Mouse (Mus musculus) thymus, adult 2 months (tissue): ENCODE data around the gene Zfp280b.

ENCODE experiments used
- CTCF ChIP-seq: fragments of 200-500 bp; IDR thresholded peaks from 2 replicates; pipeline ENCODE4 v1.5.1; 2012; ENCODE audit warnings: mild to moderate bottlenecking, control low read depth, low read length, moderate library complexity, borderline replicate concordance; ENCODE audit not compliant: control insufficient read depth, poor library complexity, insufficient read depth; ENCODE audit errors: extremely low read depth
- POLR2A ChIP-seq: fragments of 200-500 bp; IDR thresholded peaks from 2 replicates; pipeline ENCODE4 v1.6.1; 2012; ENCODE audit warnings: mild to moderate bottlenecking, low read length, control low read depth, moderate library complexity; ENCODE audit not compliant: control insufficient read depth, poor library complexity, insufficient read depth; ENCODE audit errors: extremely low read depth

GRCm38 (mm10) chr10:76016886-76017285 lies 15.6 kb upstream of the Zfp280b start:
- TF ChIP-seq CTCF (no peak), POLR2A (no peak)
